Mouse (Mus musculus): ENCODE measurements at regions not wholly inside any gene's neighbourhood (a gene's known extent, or its start where the extent isn't known, plus 50 kb on each side); places are given as distances from the start of the nearest gene placed in this dataset.

- intact Hi-C loops (cut with DNase I): no loop called here
- no peak for DNase-seq (ENCODE audit: low spot score in 2 of 2)
These were observed 1026.8 kb upstream of the Alcam start for GRCm38 (mm10) chr16:53480664-53481063.

- intact Hi-C loops (cut with DNase I): no loop called here
These were observed 985.6 kb upstream of the Alcam start for GRCm38 (mm10) chr16:53439511-53439910.

GRCm38 (mm10) chr16:53418416-53418815 is 964.5 kb upstream of the Alcam start:
- no peak for DNase-seq (ENCODE audit: low spot score in 2 of 2)
- intact Hi-C loops (cut with DNase I): no loop called here

More at GRCm38 (mm10) chr16:53439511-53439910, 985.6 kb upstream of the Alcam start:
- no peak for DNase-seq (ENCODE audit: low spot score in 2 of 2)

DNA sequence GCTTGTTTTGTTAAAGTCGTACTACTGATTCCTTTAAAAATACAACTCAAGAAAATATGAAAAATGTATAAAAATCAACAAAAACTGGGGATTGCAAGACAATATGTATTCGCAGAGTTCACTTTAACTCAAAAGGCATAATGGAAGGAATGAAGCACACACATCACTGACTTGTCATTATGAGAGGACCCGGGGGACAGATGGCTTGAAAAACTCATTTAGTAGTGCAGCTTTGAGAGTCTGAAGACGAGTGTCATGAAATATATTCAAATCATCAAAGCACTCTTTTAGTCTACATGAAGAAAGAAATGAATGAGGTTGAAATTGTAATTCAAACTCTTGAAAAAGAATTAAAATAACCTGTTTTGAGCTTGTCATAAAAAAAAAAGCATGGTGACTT is 931.3 kb upstream of the Alcam start:
- no peak for DNase-seq (ENCODE audit: low spot score in 2 of 2)
- intact Hi-C loops (cut with DNase I): no loop called here

GRCm38 (mm10) chr16:53342153-53342552 is 888.3 kb upstream of the Alcam start:
- intact Hi-C loops (cut with DNase I): no loop called here
- no peak for DNase-seq (ENCODE audit: low spot score in 2 of 2)

DNA sequence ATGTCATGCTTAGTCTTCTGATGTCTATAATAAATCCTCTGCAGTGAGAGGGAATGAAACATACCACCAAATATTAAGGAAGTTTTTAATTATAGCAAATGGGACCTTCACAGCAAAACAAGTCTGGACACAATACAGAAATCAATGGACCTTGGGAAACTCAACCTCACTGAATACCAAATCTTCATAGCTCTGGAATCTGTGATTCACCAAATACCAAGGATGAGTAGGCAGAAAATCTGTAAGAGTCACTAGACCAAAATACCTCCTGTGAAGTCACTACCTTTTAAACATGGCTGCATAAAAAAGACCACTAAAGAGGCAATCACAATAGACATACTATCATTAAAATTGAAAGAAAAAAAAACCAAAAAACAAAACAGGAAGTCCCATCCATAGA is 872.5 kb upstream of the Alcam start:
- DNase-seq (ENCODE audit: low spot score in 2 of 2): no peak
- intact Hi-C loops (cut with DNase I): no loop called here

- intact Hi-C loops (cut with DNase I): no loop called here
- no peak for DNase-seq (ENCODE audit: low spot score in 2 of 2)
These were observed 838.2 kb upstream of the Alcam start for GRCm38 (mm10) chr16:53292081-53292480.

DNA sequence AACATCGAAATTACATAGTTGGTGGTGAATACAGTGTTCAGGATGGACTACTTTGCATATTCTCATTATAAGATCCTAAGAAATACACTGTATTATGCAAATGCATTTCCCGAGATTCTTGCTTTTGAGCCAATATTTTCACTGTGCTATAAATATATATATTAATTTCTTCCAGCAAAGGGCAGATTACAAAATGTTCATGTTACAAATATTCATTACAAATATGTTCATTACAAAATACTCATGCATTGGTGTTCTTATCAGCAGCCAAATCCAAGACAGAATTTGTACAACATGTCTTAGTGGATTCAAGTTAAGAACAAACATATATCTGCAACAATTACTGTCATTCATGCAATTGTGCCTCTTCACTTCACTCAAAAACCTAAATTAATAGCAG is 828.1 kb upstream of the Alcam start:
- DNase-seq (ENCODE audit: low spot score in 2 of 2): no peak
- intact Hi-C loops (cut with DNase I): no loop called here

DNA sequence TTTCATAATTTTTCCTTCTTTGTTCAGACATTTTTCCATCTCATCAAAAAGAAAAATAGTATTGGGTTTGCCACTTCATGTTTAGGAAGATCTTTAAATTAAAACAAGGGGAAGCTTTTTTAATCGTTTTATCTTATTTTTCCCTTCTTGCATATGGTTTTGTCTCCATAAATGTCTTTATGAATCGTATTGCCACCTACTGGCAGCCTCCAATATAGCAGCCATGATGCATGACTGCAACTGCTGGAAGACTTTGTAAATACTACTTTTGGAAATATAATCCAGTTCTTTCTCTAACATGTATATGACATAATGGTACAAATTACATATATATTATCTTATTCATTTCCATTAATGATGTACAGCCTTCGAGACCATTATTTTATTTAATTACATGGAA is 812.2 kb upstream of the Alcam start:
- DNase-seq (ENCODE audit: low spot score in 2 of 2): peak; percentile 74 to 84
- intact Hi-C loops (cut with DNase I): loop anchor here (2.0 to 10.0 kb wide), 2 partner anchors 811 to 955 kb away; partner anchors contain the start of gene Alcam

- no peak for DNase-seq (ENCODE audit: low spot score in 2 of 2)
- intact Hi-C loops (cut with DNase I): no loop called here
These were observed 791.5 kb upstream of the Alcam start for GRCm38 (mm10) chr16:53245365-53245764.

DNA sequence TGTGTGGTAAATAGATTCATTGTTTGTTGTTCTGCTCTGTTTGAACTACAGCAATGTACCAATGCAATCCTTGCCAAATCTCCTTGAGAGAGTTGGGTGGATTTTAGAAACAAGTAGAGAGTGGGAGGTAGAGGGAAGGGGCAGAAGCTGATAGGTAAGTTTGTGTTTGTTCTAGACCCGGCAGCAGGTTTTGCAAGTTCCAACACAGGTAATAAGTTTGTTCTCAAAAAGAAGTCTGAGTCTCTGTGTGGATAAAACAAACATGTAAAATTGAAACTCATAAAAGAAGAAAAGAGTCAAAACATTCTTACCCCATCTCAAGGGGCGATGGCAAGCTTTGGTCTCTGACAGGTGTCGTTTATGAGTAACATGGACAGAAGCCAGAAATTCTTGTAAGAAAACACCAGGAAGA is 788.3 kb upstream of the Alcam start:
- no peak for DNase-seq (ENCODE audit: low spot score in 2 of 2)
- intact Hi-C loops (cut with DNase I): no loop called here

DNA sequence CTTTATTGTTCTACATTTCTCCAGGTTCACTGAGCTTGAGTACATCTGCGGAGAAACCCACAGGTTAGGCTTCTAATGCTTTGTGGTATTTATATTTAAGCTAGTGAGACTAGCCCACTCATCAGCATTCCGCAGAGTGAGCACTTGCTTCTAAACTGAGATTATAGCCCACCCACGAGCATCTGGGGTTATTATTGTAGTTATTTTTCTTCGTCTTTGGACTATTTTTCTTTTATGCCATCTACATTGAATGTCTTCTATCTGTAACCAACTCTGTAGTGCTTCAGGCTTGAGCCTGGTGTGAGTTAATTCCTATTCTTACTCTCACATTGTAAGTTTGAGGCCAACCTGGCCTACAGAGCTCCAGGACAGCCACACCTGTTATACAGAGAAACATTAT is 765.0 kb upstream of the Alcam start:
- DNase-seq (ENCODE audit: low spot score in 2 of 2): peak in 1 of 2 experiments; percentile 15

DNA sequence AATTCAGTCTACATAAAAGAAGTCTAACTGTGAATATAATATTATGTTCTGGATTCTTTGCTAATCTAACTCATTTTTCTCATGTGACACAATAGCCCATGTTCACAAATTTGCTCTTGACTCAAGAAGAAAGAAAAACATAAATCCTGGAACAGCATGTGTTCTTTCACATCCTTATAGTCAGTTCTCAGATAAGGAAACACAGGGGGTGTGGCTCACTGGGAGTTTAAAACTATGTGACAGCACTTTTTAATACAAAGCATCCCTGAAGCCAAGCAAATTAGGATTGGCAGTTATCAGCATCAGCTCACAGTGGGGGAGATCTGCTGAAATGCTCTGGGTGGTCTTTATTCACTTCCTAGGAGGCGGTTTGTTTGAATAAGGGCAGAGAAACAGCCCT is 747.6 kb upstream of the Alcam start:
- no peak for DNase-seq (ENCODE audit: low spot score in 2 of 2)

More for the DNA sequence above, 765.0 kb upstream of the Alcam start:
- intact Hi-C loops (cut with DNase I): no loop called here

GRCm38 (mm10) chr16:53186444-53186843 is 732.6 kb upstream of the Alcam start:
- no peak for DNase-seq (ENCODE audit: low spot score in 2 of 2)
- intact Hi-C loops (cut with DNase I): no loop called here

More for the DNA sequence above, 747.6 kb upstream of the Alcam start:
- intact Hi-C loops (cut with DNase I): no loop called here

DNA sequence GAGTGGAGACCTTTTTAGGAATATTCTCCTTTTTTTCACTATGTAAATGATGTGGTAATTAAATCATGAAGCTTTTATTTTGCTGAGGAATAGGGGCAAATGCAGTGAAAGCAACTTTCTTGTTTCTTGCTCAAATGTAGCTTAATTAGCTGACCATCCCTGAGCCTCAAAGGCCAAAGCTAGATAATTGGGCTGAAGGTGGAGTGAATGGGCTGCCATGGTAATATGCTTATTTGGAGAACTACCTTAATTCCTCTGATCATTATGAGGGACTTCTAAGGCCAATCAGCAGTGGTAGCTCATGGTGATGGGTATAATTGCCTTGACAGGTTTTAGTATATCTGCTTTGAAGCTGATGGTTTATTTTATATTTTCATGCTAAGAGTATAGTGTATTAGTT is 702.5 kb upstream of the Alcam start:
- intact Hi-C loops (cut with DNase I): no loop called here

DNA sequence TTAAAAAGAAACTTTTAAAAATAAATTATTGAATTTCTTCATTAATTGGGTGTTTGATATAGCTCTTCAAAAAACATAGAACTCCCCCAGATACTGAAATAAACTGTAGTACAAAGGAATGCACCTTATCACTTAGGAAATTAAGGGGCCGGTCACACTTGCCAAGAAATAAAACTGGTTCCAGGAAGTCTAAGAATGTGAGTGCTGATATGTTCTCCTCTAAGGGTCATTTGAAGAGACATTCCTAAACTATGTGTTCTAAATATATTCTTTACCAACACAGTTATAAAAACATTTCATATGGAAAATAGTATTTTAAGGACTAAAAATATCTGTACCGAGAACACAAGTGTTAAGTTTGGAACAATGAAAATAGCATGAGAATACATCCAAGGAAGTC is 676.8 kb upstream of the Alcam start:
- no peak for DNase-seq (ENCODE audit: low spot score in 2 of 2)
- intact Hi-C loops (cut with DNase I): no loop called here

More for the DNA sequence above, 702.5 kb upstream of the Alcam start:
- DNase-seq (ENCODE audit: low spot score in 2 of 2): no peak

DNA sequence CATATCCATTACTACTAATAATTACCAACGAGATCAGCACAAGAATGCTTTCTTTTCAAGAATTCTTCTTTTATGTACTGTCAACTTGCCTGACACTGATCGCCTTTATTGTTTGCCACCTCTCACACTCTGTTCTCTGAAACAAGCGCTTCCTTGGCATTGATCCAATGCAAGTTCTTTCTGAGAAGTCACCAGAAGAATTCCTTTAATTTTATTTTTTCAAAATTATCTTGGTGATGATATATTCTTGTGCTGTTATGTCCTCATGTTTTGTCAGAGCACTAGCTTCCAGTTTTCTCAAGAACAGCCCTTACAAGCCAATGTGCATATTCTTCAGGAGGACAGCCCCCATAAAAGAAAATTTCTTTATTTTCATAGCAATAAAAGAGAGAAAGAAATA is 654.9 kb upstream of the Alcam start:
- DNase-seq (ENCODE audit: low spot score in 2 of 2): no peak
- intact Hi-C loops (cut with DNase I): no loop called here

DNA sequence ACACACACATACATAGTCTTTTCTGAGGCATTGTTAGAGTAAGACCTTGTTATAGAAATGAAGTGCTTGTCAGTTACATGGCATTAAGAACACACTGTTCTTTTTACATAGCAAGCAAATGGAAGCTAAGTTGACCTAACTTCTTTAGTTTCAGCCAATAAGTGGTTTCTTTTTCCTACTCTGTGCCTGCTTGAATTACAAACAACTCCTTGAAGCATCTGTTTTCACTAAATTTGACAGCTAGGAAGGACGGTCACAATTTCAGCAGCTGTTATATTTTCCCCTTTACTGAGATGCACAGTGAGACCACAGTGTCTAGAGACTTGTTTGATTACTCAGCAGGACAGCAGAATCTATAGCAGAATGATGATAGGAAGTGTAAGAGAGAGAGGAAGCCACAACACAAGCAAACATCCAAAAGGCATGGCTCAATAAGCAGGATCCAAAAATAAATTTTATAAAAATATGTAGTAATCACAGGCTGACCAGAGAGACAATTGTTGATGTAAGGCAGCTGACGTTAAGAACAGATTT is 641.6 kb upstream of the Alcam start:
- intact Hi-C loops (cut with DNase I): no loop called here
- no peak for DNase-seq (ENCODE audit: low spot score in 2 of 2)

- intact Hi-C loops (cut with DNase I): no loop called here
These were observed 620.1 kb upstream of the Alcam start for GRCm38 (mm10) chr16:53073856-53074568.

DNA sequence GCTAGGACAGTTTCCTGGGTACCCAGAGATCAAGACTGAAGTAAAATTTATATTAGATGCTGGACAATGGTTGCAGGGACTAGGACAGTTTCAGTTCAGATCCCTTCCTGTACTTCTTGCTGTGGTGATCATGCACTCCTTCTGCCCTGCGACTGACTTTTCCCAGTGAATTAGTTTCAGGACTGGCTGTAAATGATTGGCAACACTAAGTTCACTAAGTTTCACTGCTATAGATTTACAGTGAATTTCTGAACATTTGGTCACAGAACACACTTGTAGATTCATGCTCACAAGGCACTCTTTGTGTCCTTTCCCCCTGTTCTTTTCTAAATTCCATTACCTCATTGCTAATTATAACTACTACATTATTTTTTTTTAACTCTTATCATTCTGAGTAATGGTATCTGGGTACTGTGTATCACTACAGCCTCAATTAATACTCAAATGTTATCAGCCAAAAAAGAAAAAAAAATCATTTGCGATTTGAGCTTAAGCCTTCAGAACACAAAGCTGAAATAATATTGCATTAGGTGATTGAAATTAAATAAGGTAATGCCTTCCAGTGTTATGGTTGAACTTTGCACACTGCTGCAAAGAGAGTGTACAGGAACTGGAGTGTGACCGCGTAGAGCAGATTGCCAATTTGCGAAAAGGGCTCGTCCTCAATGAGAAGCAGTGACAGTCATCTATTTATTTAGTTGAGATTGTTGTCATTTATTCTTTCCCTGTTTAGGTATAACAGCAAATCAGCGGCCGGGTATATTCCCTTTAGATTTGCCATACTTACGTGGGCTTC is 618.2 kb upstream of the Alcam start:
- intact Hi-C loops (cut with DNase I): no loop called here
- DNase-seq (ENCODE audit: low spot score in 2 of 2): no peak

More at GRCm38 (mm10) chr16:53073856-53074568, 620.1 kb upstream of the Alcam start:
- peak in 1 of 2 experiments; percentile 30 for DNase-seq (ENCODE audit: low spot score in 2 of 2)

DNA sequence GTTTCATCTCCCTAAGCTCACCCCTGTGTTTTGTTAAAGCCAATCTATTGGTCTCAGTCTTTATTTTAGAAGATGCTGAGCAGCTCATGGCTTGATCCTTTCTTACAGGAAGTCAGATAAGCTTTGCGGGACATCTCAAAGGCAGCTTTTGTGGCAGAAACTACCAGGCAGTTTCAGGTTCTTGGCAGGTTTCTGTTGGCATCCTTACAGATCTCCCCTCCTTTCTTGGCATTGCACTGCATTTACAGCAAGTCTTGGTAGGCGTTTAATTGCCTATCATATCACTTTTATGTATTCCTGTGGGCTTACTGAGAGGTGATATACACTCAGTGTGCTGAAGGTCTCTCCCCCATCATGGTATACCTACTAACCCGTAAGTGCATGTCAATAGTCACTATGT is 610.3 kb upstream of the Alcam start:
- intact Hi-C loops (cut with DNase I): no loop called here
- DNase-seq (ENCODE audit: low spot score in 2 of 2): no peak

Data from left cerebral cortex, postnatal 14 days (tissue).